Mouse (Mus musculus) urinary bladder, postnatal 4 days (tissue): ENCODE results near the gene Cobl.
A peak's percentile ranks its signal among the peaks of the same experiment; 100 is the strongest.

ENCODE experiments used
- DNase-seq, 2 experiments: peaks; one replicate each; pipeline ENCODE4 v3.0.0; 2021 to 2022; ENCODE audit warnings: low spot score in 2 of 2

The Cobl gene

GRCm38 (mm10) chr11:12384826-12385225, 79.9 kb downstream of the Cobl start:
- no peak for DNase-seq

- DNase-seq: peak in 1 of 2 experiments; percentile 44
Measured at GRCm38 (mm10) chr11:12382991-12383390, 81.8 kb downstream of the Cobl start.

DNA sequence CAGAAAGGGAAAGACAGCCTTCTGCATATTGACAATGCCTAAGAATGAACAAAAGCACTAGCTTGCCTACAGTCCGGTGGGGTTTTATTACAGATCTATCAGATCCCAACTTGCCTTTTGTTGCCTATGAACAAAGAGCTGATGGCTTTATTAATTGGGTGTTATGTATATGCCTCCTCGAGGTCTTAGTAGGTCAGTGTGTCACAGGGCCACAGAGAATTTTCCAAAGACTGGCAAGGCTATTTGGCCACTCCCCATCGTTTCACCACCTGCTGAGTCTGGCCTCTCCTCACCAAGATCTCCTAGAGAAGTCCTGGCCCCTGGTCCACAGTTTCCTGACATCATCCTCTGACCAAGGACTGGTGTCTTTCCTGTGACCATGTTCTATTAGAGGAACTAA, 83.7 kb downstream of the Cobl start:
- DNase-seq: no peak

DNA sequence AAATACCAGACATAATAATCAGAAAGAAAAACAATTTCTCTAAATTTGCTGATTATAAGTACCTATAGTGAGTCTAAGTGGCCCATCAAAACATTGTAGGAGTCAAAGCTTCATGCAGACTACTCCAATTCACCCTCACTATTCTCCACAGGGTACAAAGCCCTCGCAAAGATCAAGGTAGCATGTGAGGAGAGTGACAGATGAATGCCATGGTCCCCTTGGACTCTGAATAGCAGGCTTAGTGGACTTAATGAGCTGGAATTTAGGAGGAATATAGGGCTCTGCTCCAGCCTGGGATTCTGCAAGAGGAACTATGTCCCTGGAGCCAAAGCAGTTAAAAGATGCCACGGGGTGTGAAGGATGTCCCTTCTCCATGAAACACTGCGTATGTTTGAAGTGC, 88.1 kb downstream of the Cobl start:
- no peak for DNase-seq

DNA sequence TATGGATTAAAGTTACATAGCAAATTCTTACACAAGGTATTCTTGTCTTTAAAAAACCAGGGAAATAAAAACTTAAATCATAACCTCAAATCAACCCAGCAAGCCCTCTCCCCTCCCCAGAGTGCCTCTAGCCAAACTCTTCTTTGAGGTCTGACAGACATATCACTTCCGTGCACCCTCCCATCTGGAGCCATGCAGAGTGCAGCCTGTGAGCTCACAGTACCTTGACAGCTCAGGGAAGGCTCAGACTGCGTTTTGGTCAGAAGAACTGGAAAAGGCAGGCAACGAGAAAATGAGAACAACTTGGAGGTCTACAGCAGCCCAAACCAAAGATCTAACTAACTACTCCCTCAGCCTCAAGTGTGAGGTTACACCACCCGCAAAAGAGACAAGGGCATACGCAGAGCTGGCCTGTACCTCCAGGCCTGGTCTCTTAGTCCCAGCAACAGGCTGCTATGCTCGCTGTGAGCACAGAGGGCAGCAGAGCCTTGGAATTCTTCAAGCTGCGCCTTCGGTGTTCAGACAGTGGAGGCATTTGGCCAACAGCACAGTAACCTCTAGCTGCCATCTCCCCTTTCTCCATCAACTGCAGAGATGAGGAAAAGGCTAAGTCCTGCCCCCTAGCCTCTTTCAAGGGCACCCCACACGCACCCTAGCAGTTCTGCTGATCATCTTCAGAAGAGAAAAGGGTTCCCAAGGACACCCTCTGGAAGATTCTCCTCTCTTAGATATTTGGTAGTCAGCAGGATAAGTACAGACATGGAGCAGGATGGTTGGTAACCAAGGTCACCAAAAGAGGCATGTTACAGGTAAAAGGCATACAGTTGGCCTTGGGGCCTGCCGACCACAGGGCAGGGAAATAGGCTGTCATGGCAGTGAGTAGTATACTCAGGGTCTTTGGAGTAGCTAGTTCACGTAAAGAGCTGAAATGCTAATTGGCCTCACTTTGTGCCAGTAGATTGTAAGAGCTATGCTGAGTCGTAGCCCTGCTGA, 91.4 kb downstream of the Cobl start:
- DNase-seq: peak; percentile 68 to 84

DNA sequence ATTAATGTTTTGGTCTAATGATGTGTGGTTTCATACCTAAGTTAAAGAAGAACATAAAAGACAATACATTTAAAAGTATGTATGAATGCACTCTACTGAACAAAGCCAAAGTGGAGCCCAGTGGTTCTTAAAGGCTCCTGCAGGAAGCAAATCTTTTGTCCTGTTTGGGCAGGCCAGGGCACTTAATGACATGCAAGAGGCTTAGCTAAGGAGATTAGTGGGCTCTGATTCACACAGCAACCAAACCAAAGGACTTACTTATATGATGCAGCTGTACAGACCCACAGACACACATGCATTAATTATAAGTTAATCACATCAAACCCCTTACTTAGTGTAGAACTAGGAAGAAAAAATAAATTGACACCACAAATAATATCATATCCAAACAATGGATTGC, 93.8 kb downstream of the Cobl start:
- DNase-seq: no peak

GRCm38 (mm10) chr11:12367426-12368178, 97.2 kb downstream of the Cobl start:
- no peak for DNase-seq

GRCm38 (mm10) chr11:12359336-12360000, 105.3 kb downstream of the Cobl start:
- DNase-seq: peak in 1 of 2 experiments; percentile 45

GRCm38 (mm10) chr11:12358602-12359001, 106.2 kb downstream of the Cobl start:
- no peak for DNase-seq

DNA sequence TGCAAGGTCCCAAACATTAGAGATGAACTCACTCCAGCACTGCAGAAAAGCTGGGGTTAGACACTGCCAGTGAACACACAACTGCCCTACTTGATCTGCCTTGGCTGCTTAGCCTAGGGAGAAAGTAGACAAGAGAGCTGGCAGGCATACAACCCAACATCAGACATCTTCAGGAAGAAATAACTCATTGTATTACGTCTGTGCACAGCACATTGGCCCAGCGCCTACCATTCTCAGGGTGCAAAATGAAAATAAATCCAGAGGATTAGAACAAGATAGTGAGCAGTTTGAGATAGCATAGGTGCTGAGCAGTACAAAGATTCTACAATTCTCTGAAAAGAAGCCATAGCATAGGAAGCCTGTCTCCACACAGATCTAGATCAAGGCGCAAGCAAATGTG, 109.1 kb downstream of the Cobl start:
- no peak for DNase-seq

- DNase-seq: no peak
Measured at GRCm38 (mm10) chr11:12350986-12351546, 113.7 kb downstream of the Cobl start.

- no peak for DNase-seq
Measured at GRCm38 (mm10) chr11:12350086-12350485, 114.7 kb downstream of the Cobl start.

DNA sequence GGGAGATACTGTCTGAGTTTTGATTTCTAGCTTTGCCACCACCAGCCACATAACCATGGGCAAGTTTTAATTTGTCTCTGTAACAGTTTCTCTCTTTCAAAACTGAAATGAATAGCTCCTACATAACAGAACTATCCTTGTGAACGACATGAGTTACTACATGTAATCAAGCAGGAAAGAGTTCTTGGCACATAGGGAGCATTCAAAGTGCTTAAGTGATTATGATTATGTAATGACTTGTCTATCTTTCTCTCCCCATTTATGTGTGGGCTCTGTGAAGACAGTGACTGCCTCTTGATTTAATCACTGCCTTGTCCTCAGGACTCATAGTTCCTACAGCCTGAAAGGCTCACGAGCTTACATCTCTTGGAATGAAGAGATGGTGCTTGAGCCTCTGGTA, 118.3 kb downstream of the Cobl start:
- DNase-seq: no peak

DNA sequence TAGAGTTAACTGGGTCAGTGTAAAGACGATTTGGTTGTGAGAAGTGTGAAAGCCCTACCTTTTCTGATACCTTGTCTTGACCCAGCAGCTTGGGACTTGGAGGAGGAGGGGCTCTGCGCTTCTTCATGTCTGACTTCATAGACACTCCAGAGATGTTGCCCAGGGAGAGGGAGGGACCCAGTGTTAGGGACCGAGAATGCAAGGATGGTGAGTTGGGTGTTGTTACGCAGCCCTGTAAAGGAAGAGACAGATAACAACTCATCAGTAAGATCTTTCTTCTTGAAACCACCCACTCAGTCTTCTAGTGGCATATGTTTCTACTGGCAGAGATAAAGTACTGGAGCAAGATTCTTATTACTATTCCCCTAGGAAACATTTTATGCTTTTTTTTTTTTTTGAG, 121.1 kb downstream of the Cobl start:
- no peak for DNase-seq

GRCm38 (mm10) chr11:12340697-12341096, 124.1 kb downstream of the Cobl start:
- no peak for DNase-seq

GRCm38 (mm10) chr11:12336145-12336544, 128.6 kb downstream of the Cobl start:
- no peak for DNase-seq

DNA sequence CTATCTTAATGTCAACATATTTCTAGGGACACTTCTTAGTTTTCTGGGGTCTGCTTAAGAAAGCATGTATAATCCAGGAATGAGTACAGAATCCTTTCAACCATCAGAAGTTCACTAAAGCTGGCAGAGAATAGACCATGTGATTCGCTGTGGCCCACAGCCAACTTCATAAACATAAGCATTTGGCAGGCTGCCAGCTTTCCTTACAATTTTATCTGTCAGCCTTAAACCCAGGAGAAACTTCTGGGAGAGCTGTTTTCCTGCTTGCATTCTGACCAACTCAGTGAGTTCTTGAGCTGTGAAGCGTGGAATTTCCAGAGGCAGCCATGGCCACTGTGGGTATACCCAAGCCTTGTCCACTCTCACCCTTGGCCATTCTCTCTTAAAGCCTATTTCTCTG, 132.8 kb downstream of the Cobl start:
- DNase-seq: peak; percentile 28 to 64

DNA sequence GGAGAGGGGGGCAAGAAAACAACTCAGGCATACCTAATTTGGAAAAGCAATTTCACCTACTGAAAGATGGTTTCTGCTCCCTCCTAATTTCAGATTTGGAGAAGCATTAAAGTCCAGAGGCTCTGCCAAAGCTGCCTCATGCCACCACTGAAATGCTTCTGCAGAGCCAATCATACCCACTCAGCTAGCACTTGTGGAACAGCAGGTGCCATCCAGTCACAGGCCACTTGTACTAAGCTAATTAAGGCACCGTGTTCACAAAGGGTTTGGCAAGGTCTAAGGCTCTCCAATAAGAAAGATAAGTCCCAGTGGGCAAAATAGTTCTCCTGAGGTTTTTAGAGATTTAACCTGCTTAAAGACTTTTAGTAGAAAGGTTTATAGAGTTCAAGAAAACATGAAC, 143.3 kb downstream of the Cobl start:
- no peak for DNase-seq

DNA sequence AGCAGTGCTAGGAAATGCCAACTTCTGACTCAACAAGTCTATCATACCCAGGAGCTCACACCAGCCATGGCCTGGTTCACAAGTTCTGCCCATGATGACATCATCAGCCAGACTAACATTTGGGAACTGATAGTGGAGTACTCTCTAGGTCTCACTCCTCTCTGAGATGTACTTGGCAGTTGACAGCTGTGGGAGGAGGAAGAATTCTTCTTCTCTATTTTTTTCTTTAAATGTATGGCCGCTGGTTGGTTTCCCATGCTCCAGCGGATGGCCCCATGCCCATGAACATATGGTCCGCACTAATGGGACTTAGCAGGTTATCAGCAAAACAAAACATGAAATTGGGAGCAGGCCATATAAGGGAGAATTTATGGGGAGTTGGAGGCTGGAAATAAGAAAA, 145.4 kb downstream of the Cobl start:
- DNase-seq: no peak

DNA sequence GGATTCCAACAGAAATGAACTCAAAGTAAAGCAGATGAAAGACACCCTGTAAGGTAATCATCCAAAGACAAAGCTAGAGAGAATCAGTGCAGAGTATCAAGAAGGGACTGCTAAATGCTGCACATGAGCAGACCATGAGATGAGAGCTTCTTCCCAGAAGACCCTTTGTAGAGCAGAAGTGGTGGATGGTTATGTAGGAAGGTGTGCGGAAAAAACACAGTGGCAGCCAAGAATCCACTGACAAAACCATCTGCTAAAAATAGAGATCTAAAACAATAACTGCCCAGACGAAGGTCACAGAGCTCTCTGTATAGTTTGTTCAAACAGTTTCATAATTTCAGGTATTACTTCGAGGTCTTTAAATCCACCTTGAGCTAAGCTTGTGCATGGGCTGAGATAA, 149.1 kb downstream of the Cobl start:
- DNase-seq: no peak

GRCm38 (mm10) chr11:12314278-12315043, 150.3 kb downstream of the Cobl start:
- DNase-seq: no peak
